Mouse (Mus musculus) hindlimb bud, embryonic 11.5 days (tissue): ENCODE measurements around the gene Pars2.

Experiments
- DNase-seq: peaks from one replicate; pipeline ENCODE4 v3.0.0-alpha.2; 2012; ENCODE audit warnings: low read depth, low spot score; ENCODE audit errors: extremely low spot score

Pars2 gene

DNA sequence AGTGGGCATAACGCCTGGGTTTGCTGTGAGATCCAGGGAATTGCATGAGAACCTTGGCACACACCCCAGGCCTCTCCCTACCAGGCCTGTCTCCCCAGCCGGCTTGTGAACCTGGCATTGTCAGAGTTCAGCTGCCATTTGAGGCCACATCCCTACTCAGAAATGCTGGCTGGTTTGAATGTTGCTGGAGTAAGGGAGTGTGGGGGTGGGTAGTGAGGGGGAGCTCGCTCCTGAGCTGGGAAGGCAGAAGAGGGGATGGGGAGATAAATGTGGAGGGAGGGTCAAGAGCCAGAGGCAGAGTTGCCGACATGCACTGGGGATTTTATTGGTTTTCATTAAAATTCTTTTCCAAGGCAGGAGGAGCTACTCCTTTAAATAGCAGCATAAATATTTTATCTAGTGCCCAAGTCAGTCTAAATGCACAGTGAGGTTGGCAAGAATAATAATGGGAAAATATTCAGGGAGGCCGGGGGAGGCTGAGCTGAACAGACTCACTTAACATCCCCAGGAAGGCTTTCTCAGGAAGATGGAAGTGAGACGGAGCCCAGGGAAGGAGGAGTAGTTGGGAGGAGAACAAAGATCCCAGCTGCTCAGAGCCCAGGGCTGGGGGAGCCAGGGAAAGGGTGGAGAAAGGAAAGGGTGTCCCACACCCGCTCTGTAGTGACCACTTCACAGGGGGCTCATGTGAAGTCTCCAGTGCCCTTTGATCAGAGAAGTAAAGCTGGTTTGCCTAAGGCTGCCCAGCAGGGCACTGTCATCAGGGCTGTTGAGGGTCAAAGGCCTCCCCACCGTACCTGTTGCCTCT lies 17.4 kb upstream of the Pars2 start:
- no peak for DNase-seq

DNA sequence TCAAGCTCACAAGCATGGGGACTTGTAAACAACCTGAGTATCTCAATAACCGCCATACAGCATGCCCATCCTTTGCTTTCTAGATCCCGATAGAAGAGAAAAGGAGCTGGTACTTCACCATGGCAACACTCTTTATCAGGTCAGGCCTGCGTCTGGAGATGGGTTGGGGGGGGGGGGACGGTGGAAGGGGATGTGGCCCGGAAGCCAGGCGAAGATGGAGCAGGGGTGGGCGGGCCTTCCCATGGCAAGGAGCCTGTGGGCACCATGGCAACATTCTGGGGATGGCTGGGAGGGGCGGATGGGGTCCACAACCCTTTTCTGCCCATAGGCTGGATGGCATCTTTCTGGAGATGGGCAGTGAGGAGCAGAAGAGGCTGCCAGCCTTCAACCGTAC lies 16.8 kb upstream of the Pars2 start:
- no peak for DNase-seq

DNA sequence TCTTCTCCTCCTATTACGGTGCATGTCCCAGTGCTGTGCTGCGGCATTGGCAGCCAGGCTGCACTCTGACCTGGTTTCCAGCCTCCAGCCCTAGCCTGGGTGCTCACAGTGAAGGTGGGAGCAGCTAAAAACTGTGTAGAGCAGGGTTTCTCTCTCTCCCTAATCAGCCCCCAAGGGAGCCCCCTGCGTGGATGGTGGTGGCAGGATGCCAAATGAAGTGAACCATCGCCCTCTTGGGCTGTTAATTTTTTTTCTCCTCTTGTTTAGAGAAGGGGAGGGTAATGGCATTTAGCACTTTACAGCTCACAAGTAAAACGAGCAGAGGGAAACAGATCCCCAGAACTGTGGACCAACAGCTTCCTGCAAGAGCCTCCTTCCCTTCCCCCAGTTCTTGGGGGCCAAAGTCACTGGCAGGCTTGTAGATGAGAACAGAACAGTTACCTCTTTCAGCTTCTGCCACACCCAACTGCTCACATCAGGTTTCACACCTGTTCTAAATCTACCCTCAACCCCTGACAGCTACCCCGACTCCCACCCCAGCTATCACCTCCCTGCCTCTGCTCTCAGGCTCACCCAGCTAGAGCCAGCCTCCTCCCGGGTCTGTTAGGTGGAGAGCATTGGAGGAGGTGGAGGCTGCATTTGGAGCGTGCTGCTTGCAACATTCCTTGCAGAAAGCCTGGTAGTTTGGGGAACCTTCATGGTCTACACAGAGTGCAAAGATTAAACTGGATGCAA lies 7.2 kb upstream of the Pars2 start:
- DNase-seq: no peak

DNA sequence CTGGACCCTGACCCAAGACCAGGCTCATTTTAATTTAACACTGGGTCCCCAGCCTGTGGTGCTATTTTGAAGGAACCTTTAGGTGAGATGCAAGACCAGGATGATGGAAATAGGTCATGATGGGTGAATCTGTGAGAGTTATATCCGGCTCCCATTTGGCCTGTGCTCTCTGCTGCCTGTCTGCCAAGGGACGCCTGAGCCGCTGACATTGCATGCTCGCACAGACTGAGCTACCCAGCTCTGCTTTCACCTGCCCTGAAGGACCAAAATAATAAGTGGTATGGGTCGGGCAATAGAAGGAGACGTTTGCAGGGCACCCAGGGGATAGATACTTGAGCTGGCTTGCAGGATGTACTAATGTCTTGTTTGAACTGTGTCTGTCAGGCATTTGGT lies 6.7 kb upstream of the Pars2 start:
- DNase-seq: no peak

DNA sequence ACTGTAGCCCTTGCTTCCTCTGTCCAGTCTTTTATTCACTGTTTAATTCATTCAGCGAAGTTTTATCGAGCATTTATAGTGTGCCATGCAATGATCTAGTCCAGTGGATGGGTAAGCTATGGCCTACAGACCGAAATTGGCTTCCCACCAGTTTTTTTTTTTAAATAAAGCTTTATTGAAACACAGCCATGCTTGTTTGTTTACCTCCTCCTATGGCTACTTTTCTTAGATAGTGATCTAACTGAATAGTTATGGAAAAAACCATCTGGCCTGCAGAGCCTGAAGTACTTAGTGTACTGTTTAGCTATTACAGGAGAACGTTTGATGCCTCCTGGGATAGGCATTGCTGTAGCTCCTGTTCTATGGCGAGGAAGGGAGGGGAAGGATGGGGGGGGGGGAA lies 5.1 kb upstream of the Pars2 start:
- DNase-seq: no peak

DNA sequence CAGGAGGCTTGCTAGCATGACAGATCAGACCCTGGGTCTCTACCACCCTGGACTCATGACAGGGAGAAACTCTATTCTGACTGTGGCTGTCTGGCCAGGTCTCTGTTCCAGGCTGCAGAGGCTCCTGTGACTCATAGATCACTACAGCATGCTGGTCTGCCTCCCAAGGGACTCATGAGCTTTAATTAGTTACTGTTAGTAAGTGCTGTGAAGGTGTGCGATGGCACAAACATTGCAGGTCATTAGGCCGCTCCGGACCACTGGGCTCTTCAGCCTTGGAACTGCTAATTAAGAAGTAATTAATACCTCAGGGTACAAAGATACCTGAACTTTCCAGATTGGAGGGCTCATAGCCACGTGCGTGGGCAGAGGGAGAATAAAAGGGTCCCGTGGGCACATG lies 3.7 kb upstream of the Pars2 start:
- no peak for DNase-seq

DNA sequence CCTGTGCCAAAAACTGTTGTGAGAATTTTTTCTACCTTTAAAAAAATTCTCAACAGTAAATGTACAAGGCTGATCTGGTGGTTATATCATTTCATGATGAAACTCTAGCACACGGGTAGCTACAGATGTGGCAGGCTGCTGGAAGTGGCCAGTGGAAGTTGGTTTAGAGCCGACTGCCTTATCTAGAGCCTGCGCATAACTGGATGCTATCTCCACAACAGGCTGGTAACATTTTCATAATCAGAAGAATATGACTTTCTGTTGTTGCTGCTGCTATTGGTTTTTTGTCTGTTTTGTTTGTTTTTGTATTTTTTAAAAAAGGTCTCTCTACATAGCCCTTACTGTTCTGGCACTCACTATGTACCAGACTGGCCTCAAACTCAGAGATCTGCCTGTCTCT lies 1.7 kb downstream of the Pars2 start:
- DNase-seq: no peak

DNA sequence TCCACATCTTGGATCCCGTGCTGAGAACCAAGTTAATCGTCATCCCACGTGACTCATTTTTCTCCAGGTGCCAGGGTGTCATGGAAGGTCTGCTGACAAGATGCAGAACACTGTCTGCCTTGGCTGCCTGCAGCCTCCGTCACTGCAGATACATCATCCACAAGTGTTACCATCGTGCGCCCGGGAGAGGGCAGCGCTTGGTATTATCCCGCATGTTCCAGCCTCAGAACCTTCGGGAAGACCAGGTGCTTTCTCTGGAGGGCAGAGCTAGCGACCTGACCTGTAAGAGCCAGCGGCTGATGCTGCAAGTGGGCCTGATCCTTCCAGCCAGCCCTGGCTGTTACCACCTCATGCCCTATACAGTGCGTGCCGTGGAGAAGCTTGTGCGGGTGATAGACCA lies 2.2 kb downstream of the Pars2 start:
- no peak for DNase-seq

DNA sequence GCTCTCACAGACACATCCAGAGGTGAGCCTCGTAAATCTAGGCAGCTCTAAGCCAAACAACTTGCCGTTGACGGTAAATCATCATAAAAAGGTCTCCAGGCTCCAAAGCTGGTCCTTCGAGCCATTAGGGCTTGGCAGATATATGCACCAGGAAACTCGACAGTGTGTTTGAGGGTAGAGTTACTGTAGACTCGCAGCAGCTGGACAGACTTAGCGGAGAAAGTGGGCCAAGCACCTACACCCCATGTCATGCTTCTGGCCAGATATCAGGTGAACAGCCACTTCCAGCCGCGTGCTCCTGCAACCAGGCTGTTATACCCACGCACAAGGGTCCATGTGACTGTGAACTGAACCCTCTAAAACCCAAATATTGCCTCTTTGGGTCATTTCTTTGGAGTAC lies 4.8 kb downstream of the Pars2 start:
- no peak for DNase-seq

DNA sequence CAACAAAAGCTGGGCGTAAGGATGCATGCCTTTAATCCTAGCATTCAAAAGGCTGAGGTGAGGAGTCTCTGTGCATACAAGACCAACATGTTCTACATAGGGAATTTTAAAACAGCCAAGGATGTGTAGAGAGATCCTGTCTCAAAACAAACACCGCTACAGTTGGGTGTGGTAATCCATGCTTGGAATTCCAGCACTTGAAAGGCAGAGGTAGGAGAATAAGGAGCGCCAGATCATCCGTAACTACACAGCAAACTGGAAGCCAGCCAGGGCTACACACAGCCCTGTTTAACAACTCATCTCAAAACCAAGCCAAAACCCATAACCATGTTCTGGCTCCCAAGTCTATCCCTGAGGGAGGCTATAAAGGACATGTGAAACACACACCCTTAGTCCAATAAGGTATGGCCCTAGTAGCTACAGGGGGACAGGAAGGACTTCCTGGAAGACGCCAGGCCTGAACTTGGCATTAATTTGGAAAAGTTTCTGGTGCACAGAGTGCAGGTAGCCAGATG lies 13.1 kb downstream of the Pars2 start:
- DNase-seq: no peak

DNA sequence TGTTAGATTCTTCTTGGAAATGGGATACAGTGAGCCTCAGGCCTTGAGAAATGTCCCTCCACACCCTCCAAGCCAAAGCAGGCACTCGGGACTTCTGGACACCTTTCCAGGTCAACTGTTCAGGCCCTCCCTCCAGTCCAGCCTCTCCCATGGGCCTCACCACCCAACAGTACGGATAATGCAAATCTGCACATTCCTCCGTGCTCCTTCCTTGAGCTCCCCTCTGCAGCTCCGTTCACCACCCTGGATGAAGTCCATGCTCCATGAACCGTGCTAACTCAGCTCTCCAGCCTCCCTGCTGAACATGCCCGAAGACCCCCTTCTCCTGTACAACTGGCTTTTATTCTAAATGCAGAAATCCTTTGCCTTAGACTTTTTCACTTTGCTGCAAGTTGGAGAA lies 13.8 kb downstream of the Pars2 start:
- no peak for DNase-seq

DNA sequence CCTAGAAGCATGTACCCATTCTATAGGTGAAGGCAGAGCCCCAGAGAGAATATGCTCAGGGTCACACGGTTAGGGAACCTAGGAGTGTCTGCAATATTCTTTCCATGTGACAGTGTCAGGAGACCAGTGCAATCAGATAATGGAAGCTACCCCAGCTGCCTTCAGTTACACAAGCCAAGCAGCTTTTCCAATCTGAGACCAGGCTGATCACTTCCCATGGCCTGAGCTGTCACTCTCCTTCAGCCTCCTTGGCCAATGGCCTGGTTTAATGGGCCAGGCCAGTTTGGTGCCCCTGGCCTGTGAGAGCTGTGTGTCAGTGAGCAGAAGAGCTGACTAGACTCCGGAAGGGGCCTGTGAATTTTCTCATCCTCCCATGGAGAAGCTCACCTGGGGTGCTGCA lies 14.4 kb downstream of the Pars2 start:
- no peak for DNase-seq

DNA sequence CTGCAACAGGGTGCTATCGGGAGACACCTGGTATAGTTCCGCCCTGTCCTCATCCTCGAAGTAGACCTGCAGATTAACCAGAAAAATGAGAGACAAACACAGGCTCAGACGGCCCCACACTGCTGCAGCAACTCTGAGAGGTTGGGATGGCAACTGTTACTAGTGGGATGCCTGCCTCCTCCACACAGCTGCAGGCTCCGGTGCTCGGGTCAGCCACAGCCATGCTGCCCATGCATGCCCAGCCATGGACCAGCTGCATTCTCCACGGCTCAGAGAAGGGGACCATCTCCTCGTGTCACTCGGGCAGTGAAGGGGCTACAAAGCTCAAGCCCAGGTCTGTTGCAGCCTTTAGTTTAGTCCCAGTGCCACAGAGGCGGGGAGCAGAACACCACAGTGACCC lies 14.8 kb downstream of the Pars2 start:
- no peak for DNase-seq

DNA sequence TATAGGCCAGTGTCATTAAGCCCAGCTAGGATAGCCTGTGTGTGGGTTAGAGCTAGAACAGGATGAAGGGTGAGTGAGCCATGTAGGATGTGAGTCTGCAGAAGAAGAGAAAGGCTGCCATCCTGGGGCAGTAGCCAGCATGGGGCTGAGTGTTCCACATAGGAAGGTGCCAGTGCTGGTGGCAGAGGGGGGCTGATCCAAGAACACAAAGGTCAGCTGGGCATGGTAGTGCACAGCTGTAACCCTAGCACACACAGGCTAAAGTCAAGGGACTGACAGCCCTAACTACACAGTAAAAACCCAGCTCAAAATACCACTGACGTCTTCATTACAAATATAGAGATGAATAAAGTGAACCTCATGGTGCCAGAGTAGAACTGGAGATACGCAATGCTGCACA lies 15.7 kb downstream of the Pars2 start:
- DNase-seq: no peak

DNA sequence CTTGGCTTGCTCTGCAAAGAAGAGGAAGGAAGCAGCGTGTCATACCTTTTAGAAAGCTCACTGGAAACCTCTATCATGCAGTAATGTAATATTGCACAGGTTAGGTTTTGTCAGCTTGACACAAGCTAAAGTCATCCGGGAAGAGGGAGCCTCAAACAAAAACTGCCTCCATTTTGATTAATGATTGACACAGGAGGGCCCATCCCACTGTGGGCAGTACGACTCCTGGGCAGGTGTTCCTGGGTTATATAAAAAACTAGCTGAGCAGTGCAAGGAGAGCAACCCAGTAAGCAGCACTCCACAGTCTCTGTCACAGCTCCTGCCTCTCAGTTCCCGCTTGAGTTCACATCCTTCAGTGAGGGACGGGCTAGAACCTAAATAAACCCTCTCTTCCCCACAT lies 25.9 kb downstream of the Pars2 start:
- DNase-seq: no peak

DNA sequence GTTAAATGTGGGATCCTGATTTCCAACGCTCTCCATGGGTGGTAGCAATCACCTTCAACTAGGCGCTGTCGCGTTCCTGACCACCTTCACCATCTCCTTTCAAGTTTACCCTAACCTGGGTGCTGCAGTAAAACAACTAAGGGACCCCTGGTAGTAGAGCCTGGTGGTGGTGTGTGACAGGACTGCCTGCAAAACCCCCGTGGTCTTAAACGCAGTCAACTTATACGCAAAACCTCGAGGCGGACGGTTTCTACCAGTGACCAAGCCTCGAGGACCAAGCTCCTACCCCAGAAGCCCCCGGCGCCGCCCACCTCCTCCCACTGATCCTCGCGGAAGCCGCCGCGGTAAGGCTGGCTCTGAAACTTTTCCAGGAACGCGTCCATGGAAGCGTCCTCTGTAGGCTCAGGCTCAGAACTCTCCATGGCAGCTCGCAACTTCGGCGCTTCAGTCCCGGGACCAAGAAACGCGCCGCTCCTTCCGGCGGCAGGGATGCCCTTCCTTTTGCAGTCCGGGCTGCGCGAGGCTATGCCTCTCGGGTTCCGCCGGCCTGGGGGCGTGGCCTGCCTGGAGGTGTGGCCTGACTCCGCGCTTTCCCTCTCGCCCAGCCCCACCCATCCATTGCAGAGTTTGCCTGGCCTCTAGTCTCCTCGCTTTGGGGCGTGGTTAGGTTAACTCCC lies 27.7 kb downstream of the Pars2 start, which contains the start of gene Ttc4:
Gene Ttc4, minus strand, starts transcription at position 503 of the 677 bp plus-strand sequence.
- peak; percentile 61 for DNase-seq

DNA sequence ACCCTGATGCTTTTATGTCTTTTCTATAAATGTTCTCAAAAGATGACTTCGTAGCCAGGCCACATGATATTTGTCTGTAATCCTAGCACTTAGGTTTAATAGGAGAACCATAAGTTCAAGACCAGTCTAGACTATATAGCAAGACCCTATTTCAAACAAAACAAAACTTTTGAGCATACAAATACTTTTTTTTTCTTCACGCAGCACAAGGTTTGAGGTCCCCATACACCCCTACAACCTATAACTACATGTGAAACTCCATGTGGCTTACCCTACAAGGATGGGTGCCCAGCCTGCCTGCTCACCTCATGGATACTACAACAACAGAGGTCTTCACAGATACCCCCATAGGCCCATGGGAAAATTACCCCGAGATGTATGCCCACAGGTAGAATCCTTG lies 28.3 kb downstream of the Pars2 start:
- DNase-seq: no peak

DNA sequence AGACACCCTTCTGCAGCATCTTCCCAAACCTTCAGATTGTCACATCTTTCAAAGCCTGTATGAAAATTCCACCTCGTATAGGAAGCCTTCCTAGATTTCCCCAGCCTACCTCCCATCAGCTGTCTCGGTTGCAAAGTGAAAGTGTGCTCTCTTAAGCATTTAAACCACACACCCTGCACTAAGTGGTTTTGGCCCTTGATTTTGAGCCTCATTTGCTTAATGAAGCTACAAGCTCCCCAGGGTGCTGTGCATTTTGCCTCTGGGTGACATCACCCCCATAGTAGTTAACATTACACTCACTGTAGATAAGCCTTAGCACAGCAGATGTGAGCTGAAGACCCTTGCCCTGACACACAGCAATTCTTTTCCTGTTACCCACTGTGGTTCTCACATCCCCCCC lies 30.1 kb downstream of the Pars2 start:
- no peak for DNase-seq

DNA sequence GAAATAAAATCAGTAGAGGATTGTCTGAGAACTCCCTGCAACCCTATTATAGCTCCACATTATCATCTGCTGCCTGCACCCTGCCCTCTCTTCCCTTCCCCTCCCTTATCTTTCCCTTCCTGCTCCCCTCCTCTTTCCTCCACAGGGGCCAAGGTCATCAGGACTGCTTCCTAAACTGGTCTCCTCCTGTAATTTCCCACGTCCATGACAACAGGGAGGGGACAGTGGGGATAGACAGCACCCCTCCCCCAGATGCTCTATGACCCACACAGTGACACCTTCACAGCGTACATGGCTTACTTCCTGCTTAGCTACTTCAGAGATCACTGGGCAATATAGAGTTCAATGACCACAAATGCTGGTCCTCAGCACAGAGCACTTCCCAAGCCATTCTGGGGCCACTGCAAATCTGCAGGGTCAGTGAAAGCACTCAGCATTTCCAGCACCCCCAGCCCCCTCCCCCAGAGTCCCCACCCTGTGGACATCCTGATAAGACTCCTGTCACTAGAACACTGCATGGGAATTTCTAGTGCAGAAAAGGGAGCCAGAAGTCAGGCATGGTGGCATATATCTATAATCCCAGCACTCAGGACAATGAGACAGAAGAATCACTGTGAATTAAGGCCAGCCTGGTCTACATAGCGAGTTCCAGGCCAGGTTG lies 37.9 kb downstream of the Pars2 start:
- DNase-seq: no peak

DNA sequence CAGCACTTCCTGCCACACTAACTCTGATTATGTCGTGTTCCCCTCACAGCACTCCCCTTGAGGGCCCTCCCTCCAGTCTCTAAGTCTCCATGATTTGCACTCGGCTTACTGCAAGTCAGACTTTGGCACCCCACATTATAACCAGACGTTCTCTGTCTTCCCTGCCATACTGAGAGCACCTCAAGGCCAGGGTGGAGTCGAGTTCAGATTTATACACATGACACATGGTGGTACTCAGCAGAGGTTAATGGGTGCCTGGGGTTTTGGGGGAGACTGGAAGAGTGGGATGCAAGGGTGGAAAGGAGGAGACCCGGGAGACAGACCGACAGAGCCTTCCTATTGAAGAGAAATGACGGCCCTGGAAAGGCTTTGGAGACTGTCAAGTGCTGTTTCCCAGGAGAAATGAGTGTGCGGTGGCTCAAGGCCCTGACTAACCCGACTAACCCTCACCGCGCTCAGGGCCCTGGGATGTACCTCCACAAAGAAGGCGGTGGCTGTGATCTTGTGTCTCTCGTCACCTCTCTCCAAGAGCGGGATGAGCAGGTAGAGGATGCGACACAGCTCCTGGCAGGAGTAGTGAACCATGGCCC lies 43.1 kb downstream of the Pars2 start:
- DNase-seq: no peak

DNA sequence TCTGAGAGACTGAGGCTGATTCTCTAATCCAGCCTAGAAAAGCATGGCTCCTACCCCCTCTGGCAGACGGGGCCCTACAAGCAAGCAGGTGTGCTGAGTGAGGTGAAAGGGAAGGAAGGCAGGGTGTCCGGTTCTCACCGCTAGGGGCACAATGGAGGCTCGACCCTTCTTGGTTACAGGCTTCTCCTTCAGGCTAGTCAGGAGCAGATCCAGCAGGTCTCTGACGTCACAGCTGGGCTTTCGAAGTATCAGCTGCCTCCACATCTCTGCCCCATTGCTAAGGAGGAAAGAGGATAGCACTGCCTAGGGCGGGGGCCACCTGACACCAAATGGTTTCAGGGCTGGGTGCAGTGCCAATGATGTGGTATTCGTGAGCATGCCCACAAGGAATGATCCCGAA lies 49.1 kb downstream of the Pars2 start:
- DNase-seq: peak; percentile 42
